Mouse (Mus musculus): Measurements from ENCODE around the gene Ung. TPM values are rescaled to one million over a fixed set of nuclear protein-coding genes. Genes with fewer than 3 reads are reported as not detected.

The Ung gene
- 1 to 10 TPM; 4.9 to 5.5 TPM for total RNA-seq (2021)
- long read RNA-seq, experiment 1, partial matches to known transcripts, result 0 of 4 reads
- long read RNA-seq, experiment 1, other reads (novel, unspliced or antisense), result 0 of 4 reads
- long read RNA-seq, experiment 2, transcript Ung-202 (6 exons, 2,136 nt), result major isoform, 5 of 6 reads
- long read RNA-seq, experiment 2, partial matches to known transcripts, result 0 of 6 reads
- long read RNA-seq, experiment 2, other reads (novel, unspliced or antisense), result 1 of 6 reads

DNA sequence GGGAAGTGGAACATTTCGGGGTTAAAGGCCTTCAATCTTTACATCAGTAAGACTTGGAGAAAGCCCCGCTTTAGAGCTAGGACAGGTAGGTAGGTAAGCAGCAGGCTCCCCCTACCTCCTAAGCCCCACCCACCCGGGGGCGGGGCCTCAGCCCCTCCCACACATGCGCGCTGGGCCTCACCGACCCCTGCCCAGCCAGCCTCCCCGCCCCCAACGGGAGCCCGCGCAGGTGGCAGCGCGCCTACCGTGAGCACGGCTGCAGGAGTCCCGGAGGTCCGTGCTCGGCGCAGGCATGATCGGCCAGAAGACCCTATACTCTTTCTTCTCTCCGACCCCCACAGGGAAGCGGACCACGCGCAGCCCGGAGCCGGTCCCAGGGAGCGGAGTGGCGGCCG is at the start of gene Ung:
Gene Ung, plus strand, starts transcription at position 176 of the 395 bp plus-strand sequence.
- intact Hi-C loops (cut with DNase I), result no loop called here
- no peak for DNase-seq (ENCODE audit: low spot score in 2 of 2)

DNA sequence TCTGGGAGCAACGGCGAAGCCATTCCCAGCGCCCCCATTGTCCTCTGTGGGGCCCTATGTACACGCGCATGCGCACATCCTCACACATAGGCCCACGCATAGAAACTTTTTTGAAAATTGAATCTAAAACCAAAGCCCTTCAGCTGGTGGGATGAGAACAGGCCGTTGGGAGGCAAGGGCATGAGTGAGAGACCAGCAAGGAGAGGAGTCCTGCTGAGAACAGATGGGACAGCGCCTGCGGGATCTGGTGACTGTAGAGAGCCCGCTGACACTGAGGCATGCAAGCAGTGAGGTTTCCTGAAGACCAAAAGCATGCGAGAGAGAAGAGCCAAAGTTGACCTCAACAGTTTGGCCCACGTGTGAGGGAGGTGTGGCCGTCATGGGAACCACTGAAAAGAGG is 44.7 kb upstream of the Ung start:
- DNase-seq (ENCODE audit: low spot score in 2 of 2), result no peak
- intact Hi-C loops (cut with DNase I), result no loop called here

DNA sequence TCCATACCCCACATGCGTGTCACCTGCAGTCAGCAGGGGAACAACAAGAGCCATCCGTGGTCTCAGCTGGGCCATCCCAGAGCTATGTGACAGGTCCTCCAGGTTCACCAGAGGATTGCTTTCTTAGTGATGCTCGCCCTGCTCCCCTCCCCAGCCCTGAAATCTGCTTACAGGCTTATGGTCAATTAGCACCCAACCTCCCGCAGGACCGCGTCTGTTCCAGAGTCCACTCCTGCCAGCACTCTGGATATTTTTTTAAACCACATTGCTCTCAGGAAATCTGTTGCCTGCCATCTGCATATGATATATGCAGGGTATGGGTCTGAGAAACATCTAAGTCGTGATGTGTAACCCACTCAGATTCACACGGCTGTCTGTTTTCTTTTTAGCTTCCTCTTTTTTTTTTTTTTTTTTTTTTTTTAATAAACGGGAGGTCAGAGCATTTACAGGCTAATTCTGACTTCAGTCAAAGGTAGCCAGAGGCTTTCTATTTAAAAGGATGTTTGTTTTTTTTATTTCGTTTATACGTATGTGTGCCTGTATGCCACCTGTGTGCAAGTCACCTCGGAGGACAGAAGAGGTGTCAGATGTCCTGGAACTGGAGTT is 42.2 kb upstream of the Ung start:
- intact Hi-C loops (cut with DNase I), result no loop called here
- DNase-seq (ENCODE audit: low spot score in 2 of 2), result peak; percentile 34 to 60

DNA sequence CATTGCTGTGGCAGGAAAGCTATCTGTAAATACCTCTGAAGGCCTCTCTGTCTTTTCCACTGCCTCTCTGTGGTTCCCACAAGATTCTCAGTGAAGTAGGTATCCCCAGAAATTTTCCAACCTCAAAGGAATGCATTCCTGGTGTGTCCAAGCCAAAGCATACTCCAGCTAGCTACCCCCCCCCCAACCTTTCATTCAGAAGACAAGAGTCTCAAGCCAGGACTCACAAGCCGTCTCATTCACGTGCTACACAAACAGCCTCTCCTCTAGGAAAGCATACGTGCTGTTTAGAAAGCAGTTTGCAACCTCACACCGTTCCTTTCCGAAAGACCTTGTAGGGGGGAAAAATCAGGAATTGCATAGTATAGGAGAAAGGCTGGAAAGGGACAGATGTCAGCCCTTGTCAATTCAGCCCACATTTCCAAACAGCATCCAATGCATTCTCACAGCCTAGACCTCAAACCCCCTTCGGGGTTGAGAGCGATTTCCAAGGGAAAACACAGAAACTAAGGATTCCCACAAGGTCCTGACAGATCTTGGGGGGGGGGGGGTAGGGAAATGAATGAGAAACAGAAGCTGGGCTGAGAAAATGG is 39.7 kb upstream of the Ung start:
- intact Hi-C loops (cut with DNase I), result no loop called here
- DNase-seq (ENCODE audit: low spot score in 2 of 2), result no peak

DNA sequence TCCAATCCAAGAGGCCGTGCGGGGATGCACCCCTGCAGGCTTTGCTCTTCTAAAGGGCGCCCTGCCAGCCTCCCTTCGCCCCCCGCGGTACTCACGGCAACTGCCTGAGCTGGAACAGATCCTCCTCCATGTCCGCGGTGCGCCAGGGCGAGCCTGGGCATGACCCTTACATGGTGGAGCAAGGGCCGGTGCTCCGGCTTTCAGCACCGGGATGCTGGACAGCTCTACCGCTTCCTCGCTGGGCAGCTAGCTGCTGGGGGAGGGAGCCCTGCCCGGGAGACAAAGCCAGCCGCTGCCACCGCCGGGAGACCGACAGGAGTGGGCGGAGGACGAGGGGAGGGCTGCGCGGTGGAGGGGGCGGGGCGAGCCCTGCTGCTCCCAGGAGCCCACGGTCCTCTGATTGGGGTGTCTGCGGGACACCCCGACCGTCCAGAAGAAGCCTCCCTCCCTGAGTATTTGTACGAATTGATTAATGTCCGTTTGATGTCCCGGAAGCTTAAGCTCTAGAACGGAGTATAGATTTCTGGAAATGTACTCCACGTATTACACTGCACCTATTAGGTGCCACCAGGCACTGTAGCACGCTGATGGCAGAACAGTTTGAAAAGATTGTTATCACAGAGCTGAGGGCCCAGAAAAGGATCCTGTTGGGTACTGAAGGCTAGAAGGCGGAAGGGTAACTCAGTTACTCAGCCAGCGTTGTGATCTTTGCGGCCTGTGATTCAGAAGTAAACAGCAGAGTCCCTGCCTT is 39.0 kb upstream of the Ung start, which contains the start of gene Svop:
Gene Svop, minus strand, starts transcription at position 514 of the 751 bp plus-strand sequence.
- DNase-seq (ENCODE audit: low spot score in 2 of 2), result peak; percentile 77 to 80
- intact Hi-C loops (cut with DNase I), result no loop called here

- DNase-seq (ENCODE audit: low spot score in 2 of 2), result peak; percentile 94 to 95
- intact Hi-C loops (cut with DNase I), result no loop called here
These were observed 30.3 kb upstream of the Ung start for GRCm38 (mm10) chr5:114099709-114100389.

GRCm38 (mm10) chr5:114100390-114101099 is 29.6 kb upstream of the Ung start:
- no peak for DNase-seq (ENCODE audit: low spot score in 2 of 2)
- intact Hi-C loops (cut with DNase I), result no loop called here

DNA sequence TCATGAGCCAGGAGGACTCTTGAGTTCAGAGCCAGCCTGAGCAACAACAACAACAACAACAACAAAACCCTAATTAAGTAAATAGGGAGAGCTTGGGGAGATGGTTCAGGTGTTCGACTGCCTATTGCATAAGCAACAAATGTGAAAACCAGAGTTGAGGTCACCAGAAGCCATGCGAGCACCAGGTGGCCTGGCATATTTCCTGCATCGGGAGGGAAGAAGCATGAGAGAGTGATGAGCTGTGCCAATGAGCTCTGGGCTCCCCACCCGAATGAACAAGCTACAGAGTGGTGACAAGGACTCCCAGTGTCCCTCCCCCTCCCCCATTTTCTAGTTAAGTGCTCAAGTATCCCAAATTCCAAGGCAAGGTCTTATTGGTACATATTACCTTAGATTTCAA is 28.3 kb upstream of the Ung start:
- no peak for DNase-seq (ENCODE audit: low spot score in 2 of 2)
- intact Hi-C loops (cut with DNase I), result no loop called here

DNA sequence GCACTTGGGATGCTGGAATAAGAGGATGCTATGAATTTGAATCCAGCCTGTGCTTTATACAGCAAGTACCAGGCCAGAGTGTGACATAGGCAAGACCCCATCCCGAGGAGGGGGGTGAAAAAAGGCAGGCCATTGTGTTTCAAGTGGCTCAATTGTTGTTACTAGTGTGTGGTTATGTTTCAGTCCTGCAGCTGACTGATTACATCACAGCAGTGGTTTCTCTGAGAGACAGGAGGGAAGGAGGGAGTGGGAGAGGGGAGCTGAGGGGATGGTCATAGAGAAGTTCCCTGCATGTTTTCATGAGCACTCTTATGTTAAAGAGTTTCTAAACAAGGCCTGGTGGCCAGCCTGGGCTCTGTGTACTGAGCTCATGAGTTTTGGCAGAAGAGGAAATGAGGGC is 27.4 kb upstream of the Ung start:
- intact Hi-C loops (cut with DNase I), result no loop called here
- no peak for DNase-seq (ENCODE audit: low spot score in 2 of 2)

- no peak for DNase-seq (ENCODE audit: low spot score in 2 of 2)
- intact Hi-C loops (cut with DNase I), result no loop called here
These were observed 23.7 kb upstream of the Ung start for GRCm38 (mm10) chr5:114106391-114106935.

DNA sequence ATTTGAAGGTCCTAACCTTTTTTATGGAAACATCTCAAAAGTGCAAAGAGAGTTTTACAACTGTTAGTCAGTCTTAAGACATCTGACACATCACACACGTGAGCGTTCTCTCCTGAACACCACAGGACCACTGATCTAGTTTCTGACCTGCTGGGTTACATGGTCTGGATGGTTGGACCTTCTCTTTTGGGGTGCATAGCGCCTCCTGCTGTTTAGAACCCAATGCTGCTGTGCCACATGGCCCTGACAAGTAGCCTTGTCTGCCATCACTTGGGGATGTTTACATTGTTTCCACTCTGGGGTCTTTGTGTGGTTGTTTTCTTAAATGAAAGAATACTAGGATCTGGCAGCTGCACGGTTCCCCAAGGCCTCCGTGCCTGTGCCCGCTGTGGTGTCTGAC is 16.9 kb upstream of the Ung start:
- intact Hi-C loops (cut with DNase I), result no loop called here
- no peak for DNase-seq (ENCODE audit: low spot score in 2 of 2)

- no peak for DNase-seq (ENCODE audit: low spot score in 2 of 2)
- intact Hi-C loops (cut with DNase I), result no loop called here
These were observed 15.2 kb upstream of the Ung start for GRCm38 (mm10) chr5:114115030-114115429.

DNA sequence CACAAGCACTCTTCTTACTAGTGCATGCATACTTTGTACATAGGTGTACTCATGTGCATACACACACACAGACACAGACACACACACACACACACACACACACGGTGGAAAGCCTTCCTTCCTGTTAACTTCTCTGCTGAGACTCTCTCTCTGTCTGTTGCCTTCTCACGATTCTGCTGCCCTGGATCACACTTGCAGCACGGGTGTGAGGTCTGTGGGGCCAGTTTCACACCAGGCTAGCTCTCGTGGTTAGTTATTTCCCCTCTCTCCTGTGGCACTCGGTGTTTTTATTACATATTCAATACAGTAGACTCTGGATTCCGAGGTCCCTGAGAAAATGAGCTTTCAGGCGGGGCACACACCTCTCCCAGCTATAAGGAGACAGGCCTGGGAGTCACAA is 13.6 kb upstream of the Ung start:
- no peak for DNase-seq (ENCODE audit: low spot score in 2 of 2)
- intact Hi-C loops (cut with DNase I), result no loop called here

- no peak for DNase-seq (ENCODE audit: low spot score in 2 of 2)
- intact Hi-C loops (cut with DNase I), result no loop called here
These were observed 10.4 kb upstream of the Ung start for GRCm38 (mm10) chr5:114119806-114120205.

DNA sequence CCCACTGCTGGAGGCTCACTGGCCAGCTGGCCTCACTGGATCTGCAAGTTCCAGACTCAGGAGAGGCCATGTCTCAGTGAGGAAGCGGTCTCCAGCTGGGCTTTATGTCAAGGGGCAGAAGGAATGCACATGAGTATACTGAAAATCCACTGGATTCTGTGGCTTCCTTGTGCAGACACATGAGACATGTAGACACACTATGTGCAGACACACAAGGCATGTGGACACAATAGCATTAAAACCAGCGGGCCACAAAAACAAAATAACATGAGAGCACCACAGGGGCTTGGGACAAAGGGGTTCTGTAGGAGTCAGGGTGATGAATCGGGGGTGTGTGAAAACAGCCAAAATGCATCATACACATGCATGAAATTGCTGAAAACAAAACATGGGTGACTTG is 4.2 kb upstream of the Ung start:
- intact Hi-C loops (cut with DNase I), result no loop called here
- no peak for DNase-seq (ENCODE audit: low spot score in 2 of 2)

DNA sequence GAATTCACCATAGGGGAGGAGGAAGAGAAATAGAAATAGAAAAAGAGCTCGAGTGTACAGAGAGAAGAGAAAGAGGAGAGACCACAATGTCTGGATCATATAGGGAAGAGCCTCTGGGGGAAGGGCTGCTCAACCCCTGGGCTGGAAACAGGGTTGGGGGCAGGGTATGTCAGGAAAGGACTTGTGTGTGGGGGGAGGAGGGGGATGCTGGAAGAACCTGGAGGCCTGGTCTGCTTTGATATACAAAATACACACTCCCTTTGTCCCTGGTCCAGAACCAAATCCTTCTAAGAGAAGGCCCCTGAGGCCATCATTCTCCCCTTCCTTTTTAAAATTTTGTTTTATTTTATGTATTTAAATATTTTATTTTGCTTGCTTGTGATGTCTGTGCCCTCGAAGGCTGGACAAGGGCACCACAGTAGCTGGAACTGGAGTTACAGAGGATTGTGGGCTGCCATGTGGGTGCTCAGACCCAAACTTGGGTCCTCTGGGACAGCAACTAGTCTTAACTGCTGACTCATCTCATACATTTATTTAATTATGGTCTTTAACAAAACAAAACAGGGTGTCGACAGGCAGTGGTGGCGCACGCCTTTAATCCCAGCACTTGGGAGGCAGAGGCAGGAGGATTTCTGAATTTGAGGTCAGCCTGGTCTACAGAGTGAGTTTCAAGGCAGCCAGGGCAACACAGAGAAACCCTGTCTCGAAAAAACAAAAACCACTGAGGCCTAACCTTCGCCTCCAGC is 3.5 kb upstream of the Ung start:
- intact Hi-C loops (cut with DNase I), result no loop called here
- DNase-seq (ENCODE audit: low spot score in 2 of 2), result no peak

DNA sequence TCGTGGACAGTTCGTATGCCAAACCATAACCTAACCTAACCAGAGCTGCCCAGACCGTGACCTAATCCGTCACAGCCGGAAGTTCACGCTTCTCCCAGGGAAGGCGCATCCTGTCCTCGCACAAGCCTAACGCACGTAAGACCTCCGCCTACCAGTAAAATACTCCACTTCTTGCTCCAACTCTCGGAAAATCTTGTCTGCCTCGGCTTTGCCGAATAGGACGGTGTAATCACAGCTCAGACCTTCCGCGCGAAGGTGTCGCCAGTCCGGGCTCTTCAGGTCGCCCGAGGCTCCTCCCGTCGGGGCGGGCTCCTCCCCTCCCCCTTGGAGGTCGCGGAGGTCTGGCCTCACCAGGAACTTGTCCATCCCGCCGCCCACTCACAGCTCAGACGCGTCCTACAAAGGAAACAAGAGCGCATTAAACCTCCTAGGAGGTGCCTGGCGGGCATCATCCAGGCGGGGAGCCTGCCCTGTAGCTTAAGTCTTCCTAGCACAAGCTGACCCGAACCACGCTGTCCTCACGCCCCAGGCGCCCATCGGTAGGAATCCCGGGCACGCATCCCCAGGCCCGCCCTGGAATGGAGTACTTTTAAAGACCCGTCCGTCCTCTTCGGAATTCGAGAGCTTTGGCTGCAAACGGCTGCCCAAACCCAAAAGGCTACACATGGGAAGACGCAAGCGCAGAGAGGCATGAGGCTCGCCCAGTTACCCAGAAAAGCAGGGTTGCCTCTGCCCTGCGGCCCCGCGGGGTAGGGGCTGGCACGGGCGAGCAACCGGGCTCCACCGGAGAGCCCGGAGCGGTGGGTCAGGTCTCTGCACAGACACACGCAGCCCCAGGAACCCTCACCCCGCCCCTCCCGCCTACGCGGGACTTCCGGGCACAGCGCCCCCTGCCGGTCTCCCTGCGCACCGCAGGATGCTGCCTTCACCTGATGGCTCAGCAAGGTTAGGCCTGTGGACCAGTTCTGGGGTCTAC is 2.5 kb upstream of the Ung start, which contains the start of gene Alkbh2:
Gene Alkbh2, minus strand, starts transcription at position 845 of the 976 bp plus-strand sequence.
- peak; percentile 57 to 73 for DNase-seq (ENCODE audit: low spot score in 2 of 2)
- intact Hi-C loops (cut with DNase I), result no loop called here

Measured in left cerebral cortex, postnatal 14 days (tissue).